Comparison of ENCODE assay signal across 31 mouse cellular contexts in genomic region chr14:51142568-51142967, GRCm38 (mm10). TPM values are rescaled to one million over a fixed set of nuclear protein-coding genes. Genes with fewer than 3 reads are reported as not detected.
DNase-seq lines count a peak whose midpoint lies in the region; ATAC-seq and TF ChIP-seq lines count a peak whose summit lies in the region.
"Had no signal": no experiment of that assay in that cellular context is flagged by ENCODE, and none has a peak within 500 bp of the region (broad histone marks: within the 10 kb centered on the region; RNA-seq: fewer than 3 reads in every experiment).

No protein-coding gene starts in this region.

- H3K27ac ChIP-seq in layer of hippocampus, adult 2 months = peak overlapping the region; percentile 73
- peak overlapping the region; percentile 83 for H3K27ac ChIP-seq in liver, embryonic 15.5 days (replicated peaks)
- no peak overlapping the region for H3K27ac ChIP-seq in midbrain, embryonic 15.5 days
- H3K27ac ChIP-seq: embryonic facial prominence, embryonic 12.5 days; hindbrain, embryonic 13.5 days; limb, embryonic 13.5 days had no signal

- ATAC-seq in erythroid progenitor cell, adult 5-6 weeks (replicated peaks; ENCODE audit: low FRiP score, poor library complexity, severe bottlenecking) = peak; percentile 68
- ATAC-seq in liver, embryonic 15.5 days (ENCODE audit: insufficient read depth) = peak; percentile 90
- ATAC-seq in midbrain, embryonic 15.5 days (replicated peaks) = no peak
- ATAC-seq: forebrain, embryonic 16.5 days; midbrain, embryonic 16.5 days; Patski had no signal

- H3K4me3 ChIP-seq in layer of hippocampus, adult 2 months = no peak overlapping the region
- H3K4me3 ChIP-seq in liver, embryonic 15.5 days (replicated peaks) = no peak overlapping the region
- no peak overlapping the region for H3K4me3 ChIP-seq in midbrain, embryonic 15.5 days
- H3K4me3 ChIP-seq: embryonic facial prominence, embryonic 12.5 days; hindbrain, embryonic 13.5 days; limb, embryonic 13.5 days had no signal

- intact Hi-C loops in left cerebral cortex, postnatal 14 days (cut with DNase I) = no loop called here

- no peaks in the 10 kb centered on the region for H3K27me3 ChIP-seq in liver, embryonic 15.5 days
- no peaks in the 10 kb centered on the region for H3K27me3 ChIP-seq in midbrain, embryonic 15.5 days (replicated peaks)
- H3K27me3 ChIP-seq: embryonic facial prominence, embryonic 12.5 days; hindbrain, embryonic 13.5 days; limb, embryonic 13.5 days; Patski had no signal

- H3K4me2 ChIP-seq in liver, embryonic 15.5 days = peak overlapping the region; percentile 10; the same call in 1 of the 2 replicates
- H3K4me2 ChIP-seq in midbrain, embryonic 15.5 days = no peak overlapping the region
- H3K4me2 ChIP-seq: embryonic facial prominence, embryonic 12.5 days; hindbrain, embryonic 13.5 days; limb, embryonic 13.5 days; lung, embryonic 14.5 days had no signal

- peaks cover 76% of the 10 kb centered on the region for H3K4me1 ChIP-seq in liver, embryonic 15.5 days (replicated peaks)
- H3K4me1 ChIP-seq in midbrain, embryonic 15.5 days = no peaks in the 10 kb centered on the region
- H3K4me1 ChIP-seq: embryonic facial prominence, embryonic 12.5 days; hindbrain, embryonic 13.5 days; limb, embryonic 13.5 days had no signal

- H3K9me3 ChIP-seq in liver, embryonic 15.5 days (replicated peaks) = no peaks in the 10 kb centered on the region
- no peaks in the 10 kb centered on the region for H3K9me3 ChIP-seq in midbrain, embryonic 15.5 days
- H3K9me3 ChIP-seq: embryonic facial prominence, embryonic 12.5 days; hindbrain, embryonic 13.5 days; limb, embryonic 13.5 days had no signal

- no peaks in the 10 kb centered on the region for H3K36me3 ChIP-seq in liver, embryonic 15.5 days (replicated peaks)
- H3K36me3 ChIP-seq in midbrain, embryonic 15.5 days (replicated peaks) = no peaks in the 10 kb centered on the region
- H3K36me3 ChIP-seq: embryonic facial prominence, embryonic 12.5 days; hindbrain, embryonic 13.5 days; limb, embryonic 13.5 days had no signal

- TF ChIP-seq CTCF in layer of hippocampus, adult 2 months (conservative IDR thresholded peaks at IDR 0.05) = no peak

- 42% methylated on average over 3 of the region's 3 CpGs for WGBS in liver, embryonic 15.5 days (ENCODE audit: insufficient replicate concordance)
- WGBS in midbrain, embryonic 15.5 days = 84% methylated on average over 3 of the region's 3 CpGs

- peak overlapping the region; percentile 9; the same call in 1 of the 2 replicates for H3K9ac ChIP-seq in liver, embryonic 15.5 days
- no peak overlapping the region for H3K9ac ChIP-seq in midbrain, embryonic 15.5 days
- H3K9ac ChIP-seq: embryonic facial prominence, embryonic 12.5 days; hindbrain, embryonic 13.5 days; limb, embryonic 13.5 days; lung, embryonic 14.5 days had no signal

- DNase-seq in layer of hippocampus, adult 2 months (ENCODE audit: low spot score in 2 of 2) = no peak
- no peak for DNase-seq in layer of hippocampus, postnatal 10 days (ENCODE audit: low spot score in 2 of 2)
- DNase-seq in left cerebral cortex, postnatal 14 days (ENCODE audit: low spot score in 2 of 2) = no peak
- no peak for DNase-seq in urinary bladder, postnatal 25 days (ENCODE audit: low spot score)
- DNase-seq: adrenal gland, postnatal 36 days; cerebellum, adult 11-12 months; cerebellum, postnatal 14 days; gastrocnemius, postnatal 14 days; kidney, adult 2 months; kidney, postnatal 10 days; lung, embryonic 14.5 days; lung, postnatal 36 days; thymus, adult 2 months had no signal

RNA-seq across cellular contexts. Expression of gene Rnase1, which starts 4.0 kb away (rescaled TPM):
- total RNA-seq in layer of hippocampus, adult 2 months (2021) = 1 to 10 TPM; 3.4 to 4.8 TPM
- total RNA-seq in layer of hippocampus, postnatal 10 days (2021) = 1 to 10 TPM in 1 of 2 experiments, under 1 TPM in 1; 0.91 to 1.2 TPM
- not detected in 2 replicates for total RNA-seq in erythroid progenitor cell, adult 5-6 weeks (2015; ENCODE audit: low replicate concordance)
- not detected in 2 replicates for total RNA-seq in erythroid progenitor cell, adult 5-6 weeks (2017; ENCODE audit: low replicate concordance)
- 0.12 and 0.39 TPM in 2 replicates for polyA plus RNA-seq in liver, embryonic 15.5 days (2015; fragmentation: Nextera tagmentation; extraction: Ambion mirVana)
- under 1 TPM in 1 of 2 experiments, not detected in 1; 0.48 TPM for total RNA-seq in left cerebral cortex, postnatal 14 days (2021)
- polyA plus RNA-seq in midbrain, embryonic 15.5 days (2015; fragmentation: Nextera tagmentation; extraction: Ambion mirVana) = 0.34 TPM in 1 of 2 replicates, not detected in the other
- total RNA-seq: adrenal gland, adult 18-20 months; adrenal gland, postnatal 36 days; ES-E14; gastrocnemius, postnatal 14 days had no signal
- polyA plus RNA-seq: embryonic facial prominence, embryonic 12.5 days; forebrain, embryonic 16.5 days; hindbrain, embryonic 13.5 days; Patski had no signal

RNA-seq across cellular contexts. Expression of gene Rnase6, which starts 18.9 kb away (rescaled TPM):
- not detected for total RNA-seq in layer of hippocampus, adult 2 months (2021)
- total RNA-seq in layer of hippocampus, postnatal 10 days (2021) = under 1 TPM; 0.31 to 0.34 TPM
- 10.5 and 25.6 TPM in 2 replicates for total RNA-seq in erythroid progenitor cell, adult 5-6 weeks (2015; ENCODE audit: low replicate concordance)
- total RNA-seq in erythroid progenitor cell, adult 5-6 weeks (2017; ENCODE audit: low replicate concordance) = 11.7 and 13.3 TPM in 2 replicates
- polyA plus RNA-seq in liver, embryonic 15.5 days (2015; fragmentation: Nextera tagmentation; extraction: Ambion mirVana) = 3.3 and 5.1 TPM in 2 replicates
- not detected for total RNA-seq in left cerebral cortex, postnatal 14 days (2021)
- polyA plus RNA-seq in midbrain, embryonic 15.5 days (2015; fragmentation: Nextera tagmentation; extraction: Ambion mirVana) = 1.1 and 1.3 TPM in 2 replicates
- total RNA-seq: ES-E14 had no signal
- polyA plus RNA-seq: neural tube, embryonic 14.5 days; Patski had no signal

RNA-seq across cellular contexts. Expression of gene Rnase2b, which starts 19.5 kb away (rescaled TPM):
- total RNA-seq in layer of hippocampus, adult 2 months (2021) = under 1 TPM in 1 of 2 experiments, not detected in 1; 0.51 TPM
- total RNA-seq in layer of hippocampus, postnatal 10 days (2021) = not detected
- total RNA-seq in erythroid progenitor cell, adult 5-6 weeks (2015; ENCODE audit: low replicate concordance) = not detected in 2 replicates
- not detected in 2 replicates for total RNA-seq in erythroid progenitor cell, adult 5-6 weeks (2017; ENCODE audit: low replicate concordance)
- not detected in 2 replicates for polyA plus RNA-seq in liver, embryonic 15.5 days (2015; fragmentation: Nextera tagmentation; extraction: Ambion mirVana)
- total RNA-seq in left cerebral cortex, postnatal 14 days (2021) = not detected
- not detected in 2 replicates for polyA plus RNA-seq in midbrain, embryonic 15.5 days (2015; fragmentation: Nextera tagmentation; extraction: Ambion mirVana)
- total RNA-seq: adrenal gland, adult 18-20 months; adrenal gland, postnatal 36 days; ES-E14; gastrocnemius, postnatal 14 days; heart, postnatal 25 days; layer of hippocampus, postnatal 36 days; left cerebral cortex, postnatal 25 days had no signal
- polyA plus RNA-seq: embryonic facial prominence, embryonic 12.5 days; forebrain, embryonic 16.5 days; heart, embryonic 14.5 days; hindbrain, embryonic 13.5 days; kidney, adult 2 months; limb, embryonic 13.5 days; lung, embryonic 14.5 days; midbrain, embryonic 16.5 days; neural tube, embryonic 14.5 days; Patski; stomach, embryonic 16.5 days; thymus, adult 2 months had no signal

RNA-seq across cellular contexts. Expression of gene Eddm3b, which starts 28.3 kb away (rescaled TPM):
- total RNA-seq in layer of hippocampus, adult 2 months (2021) = not detected
- total RNA-seq in layer of hippocampus, postnatal 10 days (2021) = not detected
- total RNA-seq in erythroid progenitor cell, adult 5-6 weeks (2015; ENCODE audit: low replicate concordance) = not detected in 2 replicates
- not detected in 2 replicates for total RNA-seq in erythroid progenitor cell, adult 5-6 weeks (2017; ENCODE audit: low replicate concordance)
- polyA plus RNA-seq in liver, embryonic 15.5 days (2015; fragmentation: Nextera tagmentation; extraction: Ambion mirVana) = not detected in 2 replicates
- total RNA-seq in left cerebral cortex, postnatal 14 days (2021) = not detected
- not detected in 2 replicates for polyA plus RNA-seq in midbrain, embryonic 15.5 days (2015; fragmentation: Nextera tagmentation; extraction: Ambion mirVana)
- total RNA-seq: adrenal gland, adult 18-20 months; adrenal gland, postnatal 36 days; ES-E14; gastrocnemius, postnatal 14 days; heart, postnatal 25 days; layer of hippocampus, adult 18-20 months; layer of hippocampus, postnatal 36 days; left cerebral cortex, postnatal 25 days had no signal
- polyA plus RNA-seq: embryonic facial prominence, embryonic 12.5 days; forebrain, embryonic 16.5 days; heart, embryonic 14.5 days; hindbrain, embryonic 13.5 days; limb, embryonic 13.5 days; lung, embryonic 14.5 days; midbrain, embryonic 16.5 days; neural tube, embryonic 14.5 days; Patski; stomach, embryonic 16.5 days; thymus, adult 2 months had no signal

RNA-seq across cellular contexts. Expression of gene Ang, which starts 51.6 kb away (rescaled TPM):
- 1 to 10 TPM; 3.5 to 4.8 TPM for total RNA-seq in layer of hippocampus, adult 2 months (2021)
- 1 to 10 TPM; 3.0 to 4.1 TPM for total RNA-seq in layer of hippocampus, postnatal 10 days (2021)
- total RNA-seq in erythroid progenitor cell, adult 5-6 weeks (2015; ENCODE audit: low replicate concordance) = 8.0 and 17.7 TPM in 2 replicates
- 2.2 TPM in 1 of 2 replicates, not detected in the other for total RNA-seq in erythroid progenitor cell, adult 5-6 weeks (2017; ENCODE audit: low replicate concordance)
- 6.8 and 7.4 TPM in 2 replicates for polyA plus RNA-seq in liver, embryonic 15.5 days (2015; fragmentation: Nextera tagmentation; extraction: Ambion mirVana)
- 1 to 10 TPM; 2.9 to 4.1 TPM for total RNA-seq in left cerebral cortex, postnatal 14 days (2021)
- polyA plus RNA-seq in midbrain, embryonic 15.5 days (2015; fragmentation: Nextera tagmentation; extraction: Ambion mirVana) = 4.5 and 4.8 TPM in 2 replicates

Comparison
In these comparisons a context has a peak if more than half of its experiments do, and no peak if none do; other contexts are left out.
1. RNA of gene Rnase6, which starts 18.9 kb away (total RNA-seq): 10.5 to 25.6 TPM in erythroid progenitor cell, adult 5-6 weeks; 0.31 to 0.34 TPM in layer of hippocampus, postnatal 10 days, not detected in layer of hippocampus, adult 2 months and not detected in left cerebral cortex, postnatal 14 days; every median in the first group is over 4 times any median in the second.